Mouse (Mus musculus): ENCODE measurements around the gene Tspan4.

Gene Tspan4

GRCm38 (mm10) chr7:141460001-141460390, 15.0 kb upstream of the Tspan4 start:
- in situ Hi-C loops (cut with MboI; ENCODE audit: low sequenced_read_pairs): no loop called here

- in situ Hi-C loops (cut with MboI; ENCODE audit: low sequenced_read_pairs): no loop called here
Observed at GRCm38 (mm10) chr7:141460391-141461113, 14.5 kb upstream of the Tspan4 start, which contains the start of gene Cracr2b. Gene Cracr2b, plus strand, starts transcription at chr7:141461094.

GRCm38 (mm10) chr7:141461521-141462332, 13.3 kb upstream of the Tspan4 start:
- in situ Hi-C loops (cut with MboI; ENCODE audit: low sequenced_read_pairs): no loop called here

- in situ Hi-C loops (cut with MboI; ENCODE audit: low sequenced_read_pairs): no loop called here
Observed at GRCm38 (mm10) chr7:141462333-141462821, 12.7 kb upstream of the Tspan4 start.

GRCm38 (mm10) chr7:141463824-141464602, 11.0 kb upstream of the Tspan4 start:
- in situ Hi-C loops (cut with MboI; ENCODE audit: low sequenced_read_pairs): no loop called here

- in situ Hi-C loops (cut with MboI; ENCODE audit: low sequenced_read_pairs): no loop called here
Observed at GRCm38 (mm10) chr7:141464603-141465201, 10.3 kb upstream of the Tspan4 start.

- in situ Hi-C loops (cut with MboI; ENCODE audit: low sequenced_read_pairs): no loop called here
Observed at GRCm38 (mm10) chr7:141465388-141466044, 9.5 kb upstream of the Tspan4 start.

- in situ Hi-C loops (cut with MboI; ENCODE audit: low sequenced_read_pairs): no loop called here
Observed at GRCm38 (mm10) chr7:141466045-141466394, 9.0 kb upstream of the Tspan4 start.

GRCm38 (mm10) chr7:141466607-141467148, 8.4 kb upstream of the Tspan4 start:
- in situ Hi-C loops (cut with MboI; ENCODE audit: low sequenced_read_pairs): no loop called here

- in situ Hi-C loops (cut with MboI; ENCODE audit: low sequenced_read_pairs): no loop called here
Observed at GRCm38 (mm10) chr7:141467230-141468030, 7.6 kb upstream of the Tspan4 start, which contains the start of gene Cd151. Gene Cd151, plus strand, starts transcription at chr7:141467392.

GRCm38 (mm10) chr7:141468164-141468521, 6.9 kb upstream of the Tspan4 start:
- in situ Hi-C loops (cut with MboI; ENCODE audit: low sequenced_read_pairs): no loop called here

GRCm38 (mm10) chr7:141468522-141469211, 6.4 kb upstream of the Tspan4 start:
- in situ Hi-C loops (cut with MboI; ENCODE audit: low sequenced_read_pairs): no loop called here

- in situ Hi-C loops (cut with MboI; ENCODE audit: low sequenced_read_pairs): no loop called here
Observed at GRCm38 (mm10) chr7:141469352-141469751, 5.7 kb upstream of the Tspan4 start.

- in situ Hi-C loops (cut with MboI; ENCODE audit: low sequenced_read_pairs): no loop called here
Observed at GRCm38 (mm10) chr7:141469901-141470636, 5.0 kb upstream of the Tspan4 start.

GRCm38 (mm10) chr7:141470637-141470944, 4.4 kb upstream of the Tspan4 start:
- in situ Hi-C loops (cut with MboI; ENCODE audit: low sequenced_read_pairs): no loop called here

- in situ Hi-C loops (cut with MboI; ENCODE audit: low sequenced_read_pairs): no loop called here
Observed at GRCm38 (mm10) chr7:141471236-141471635, 3.8 kb upstream of the Tspan4 start.

- in situ Hi-C loops (cut with MboI; ENCODE audit: low sequenced_read_pairs): no loop called here
Observed at GRCm38 (mm10) chr7:141472226-141472625, 2.8 kb upstream of the Tspan4 start.

GRCm38 (mm10) chr7:141472763-141473162, 2.3 kb upstream of the Tspan4 start:
- in situ Hi-C loops (cut with MboI; ENCODE audit: low sequenced_read_pairs): no loop called here

All from CH12F3 (cell line).